Mouse (Mus musculus): ENCODE results near the gene Kptn.

DNA sequence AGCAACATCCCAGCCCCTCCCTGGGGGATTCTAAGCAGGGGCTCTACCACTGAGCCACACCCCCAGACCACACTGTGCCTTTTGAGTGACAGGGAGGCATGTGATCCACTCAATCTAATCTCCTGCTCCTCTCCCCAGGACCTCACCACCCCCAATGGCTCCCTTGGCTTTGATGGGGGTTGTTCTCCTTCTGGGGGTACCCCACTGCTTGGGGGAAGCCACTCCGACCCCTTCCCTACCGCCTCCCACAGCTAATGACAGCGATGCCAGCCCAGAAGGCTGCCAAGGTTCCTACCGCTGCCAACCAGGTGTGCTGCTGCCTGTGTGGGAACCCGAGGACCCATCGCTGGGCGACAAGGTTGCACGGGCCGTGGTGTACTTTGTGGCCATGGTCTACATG lies 14.0 kb downstream of the Kptn start:
- TF ChIP-seq CTCF (IDR thresholded peaks at IDR 0.05; ENCODE audit: borderline replicate concordance, control insufficient read depth, extremely low read depth, insufficient read depth, low read length, poor library complexity) (no peak), POLR2A (IDR thresholded peaks at IDR 0.05; ENCODE audit: control insufficient read depth, extremely low read depth, insufficient read depth, low read length, poor library complexity) (no peak)

All from thymus, adult 2 months (tissue).